Mouse (Mus musculus) G1E (cell line): ENCODE measurements around the gene Ccdc124. TPM values are rescaled to one million over a fixed set of nuclear protein-coding genes. Genes with fewer than 3 reads are reported as not detected.
A peak's percentile ranks its signal among the peaks of the same experiment; 100 is the strongest.

Experiments
- ATAC-seq: 2 replicates; pipeline ENCODE4 v1.8.0; 2016; ENCODE audit warnings: mild to moderate bottlenecking; ENCODE audit not compliant: insufficient number of reproducible peaks, poor library complexity, low FRiP score, severe bottlenecking; ENCODE audit errors: extremely low read depth
- DNase-seq: peaks from one replicate; pipeline ENCODE4 v3.0.0; 2012; ENCODE audit warnings: low spot score
- H3K27me3 ChIP-seq: 2 replicates; pipeline ENCODE4 v1.6.1; 2012; ENCODE audit warnings: mild to moderate bottlenecking, low read length, inconsistent platforms; ENCODE audit not compliant: insufficient read depth
- H3K36me3 ChIP-seq: replicated peaks from 2 replicates; pipeline ENCODE3; 2012; ENCODE audit warnings: mild to moderate bottlenecking, inconsistent platforms
- H3K4me1 ChIP-seq: 2 replicates; pipeline ENCODE4 v1.6.1; 2012; ENCODE audit warnings: low read depth, low read length, inconsistent platforms, mixed read lengths; ENCODE audit not compliant: insufficient read depth
- H3K4me3 ChIP-seq: 2 replicates; pipeline ENCODE4 v1.5.1; 2012; ENCODE audit warnings: low read depth, mild to moderate bottlenecking, inconsistent platforms, low read length, moderate library complexity, mixed read lengths
- H3K9me3 ChIP-seq: replicated peaks from 2 replicates; pipeline ENCODE4 v1.6.1; 2012; ENCODE audit warnings: inconsistent platforms
- CTCF ChIP-seq: IDR thresholded peaks from 2 replicates; pipeline ENCODE4 v1.5.1; 2012; ENCODE audit warnings: low read depth, low read length, inconsistent platforms, mixed read lengths
- GATA1 ChIP-seq: IDR thresholded peaks from 2 replicates; pipeline ENCODE4 v1.6.1; 2012; ENCODE audit warnings: borderline replicate concordance, low read length, inconsistent platforms, mixed read lengths
- GATA2 ChIP-seq: IDR thresholded peaks from 2 replicates; pipeline ENCODE4 v1.6.1; 2012; ENCODE audit warnings: low read depth, low read length, inconsistent platforms, borderline replicate concordance
- POLR2AphosphoS5 ChIP-seq: IDR thresholded peaks from 2 replicates; pipeline ENCODE4 v1.6.1; 2012; ENCODE audit warnings: low read depth, low read length, inconsistent platforms; ENCODE audit not compliant: insufficient replicate concordance
- TAL1 ChIP-seq: conservative IDR thresholded peaks from 2 replicates; pipeline ENCODE4 v1.6.1; 2012; ENCODE audit warnings: low read depth, low read length, inconsistent platforms, mixed read lengths
- polyA plus RNA-seq: library from polyadenylated mRNA; stranded (reverse); fragments of >175 nt; gene quantifications from 2 replicates; pipeline ENCODE4 v1.2.3, GENCODE M21; 2012
- total RNA-seq, 2 experiments: library from RNA; stranded (forward) in 1 of 2; stranded (reverse) in 1 of 2; fragments of 200-1000 nt in 1 of 2; fragments of >200 nt in 1 of 2; fragmentation: Nextera tagmentation in 1 of 2; gene quantifications; 2 replicates each; pipeline ENCODE4 v1.2.3; 2014 to 2017

The Ccdc124 gene
- total and polyA plus RNA-seq, 3 experiments = 16.1 to 171 (median 18.9) TPM

- no peak for ATAC-seq
- peaks cover 52% of the 10 kb centered on the region for H3K4me1 ChIP-seq
- H3K4me3 ChIP-seq = peak overlapping the region; percentile 75; the same call in 1 of the 2 replicates
- TF ChIP-seq GATA2 = no peak
- no peak for TF ChIP-seq GATA1
- TF ChIP-seq CTCF = no peak
- no peak for TF ChIP-seq POLR2AphosphoS5
- TF ChIP-seq TAL1 = no peak
- no peak for DNase-seq
- H3K9me3 ChIP-seq = no peaks in the 10 kb centered on the region
- peaks cover 25% of the 10 kb centered on the region for H3K36me3 ChIP-seq
- H3K27me3 ChIP-seq = peaks cover 45% of the 10 kb centered on the region
Observed at GRCm38 (mm10) chr8:70863956-70864711, 9.6 kb downstream of the Ccdc124 start.

GRCm38 (mm10) chr8:70862824-70863641 is 10.7 kb downstream of the Ccdc124 start, which contains the start of gene Kcnn1:
Gene Kcnn1, minus strand, starts transcription at chr8:70863258.
- no peak for TF ChIP-seq TAL1
- DNase-seq (no peak), ATAC-seq (no peak)
- Histone ChIP-seq H3K4me1 (peaks cover 49% of the 10 kb centered on the region), H3K36me3 (peaks cover 14% of the 10 kb centered on the region), H3K9me3 (no peaks in the 10 kb centered on the region), H3K4me3 (peak within 1 kb of the TSS; percentile 59; the same call in 1 of the 2 replicates), H3K27me3 (peaks cover 49% of the 10 kb centered on the region)

GRCm38 (mm10) chr8:70857516-70857915 is 16.2 kb downstream of the Ccdc124 start:
- DNase-seq = no peak
- H3K27me3 ChIP-seq = peaks cover 64% of the 10 kb centered on the region

GRCm38 (mm10) chr8:70856541-70857197 is 17.1 kb downstream of the Ccdc124 start:
- Histone ChIP-seq H3K9me3 (no peaks in the 10 kb centered on the region), H3K27me3 (peaks cover 63% of the 10 kb centered on the region), H3K36me3 (no peaks in the 10 kb centered on the region), H3K4me3 (peak overlapping the region; percentile 52; the same call in 1 of the 2 replicates), H3K4me1 (peaks cover 41% of the 10 kb centered on the region)
- no peak for ATAC-seq
- TF ChIP-seq GATA2 (no peak), POLR2AphosphoS5 (no peak), CTCF (no peak)
- no peak for DNase-seq

More at GRCm38 (mm10) chr8:70857516-70857915, 16.2 kb downstream of the Ccdc124 start:
- Histone ChIP-seq H3K4me3 (no peak overlapping the region), H3K9me3 (no peaks in the 10 kb centered on the region), H3K36me3 (no peaks in the 10 kb centered on the region), H3K4me1 (peaks cover 41% of the 10 kb centered on the region)
- ATAC-seq = no peak
- TF ChIP-seq GATA1 (no peak), TAL1 (no peak), GATA2 (no peak), POLR2AphosphoS5 (no peak)

GRCm38 (mm10) chr8:70856028-70856427 is 17.7 kb downstream of the Ccdc124 start:
- ATAC-seq (no peak), DNase-seq (no peak)
- no peak overlapping the region for H3K4me3 ChIP-seq
- no peaks in the 10 kb centered on the region for H3K9me3 ChIP-seq
- no peaks in the 10 kb centered on the region for H3K36me3 ChIP-seq
- peaks cover 47% of the 10 kb centered on the region for H3K4me1 ChIP-seq
- TF ChIP-seq TAL1 (no peak), POLR2AphosphoS5 (no peak), GATA2 (no peak), CTCF (no peak), GATA1 (no peak)
- peaks cover 64% of the 10 kb centered on the region for H3K27me3 ChIP-seq

- ATAC-seq = peak; percentile 15; the same call in 1 of the 2 replicates
- peaks cover 78% of the 10 kb centered on the region for H3K27me3 ChIP-seq
- no peaks in the 10 kb centered on the region for H3K36me3 ChIP-seq
- peak; percentile 55 for DNase-seq
- peaks cover 48% of the 10 kb centered on the region for H3K4me1 ChIP-seq
- no peaks in the 10 kb centered on the region for H3K9me3 ChIP-seq
- no peak for TF ChIP-seq GATA2
- no peak overlapping the region; the same call in 1 of the 2 replicates for H3K4me3 ChIP-seq
Observed at GRCm38 (mm10) chr8:70853863-70854262, 19.9 kb downstream of the Ccdc124 start.
